Mouse (Mus musculus): ENCODE measurements around the gene Uri1. TPM values are rescaled to one million over a fixed set of nuclear protein-coding genes. Genes with fewer than 3 reads are reported as not detected.

The Uri1 gene
- 34.7 and 40.2 TPM in 2 replicates for polyA plus RNA-seq (2014; fragmentation: Nextera tagmentation; extraction: Ambion mirVana)

- no peak within 1 kb of the TSS for H3K4me2 ChIP-seq (replicated peaks; ENCODE audit: low read depth, low read length)
- WGBS: 91% methylated on average over 8 of the region's 8 CpGs
- no peaks in the 10 kb centered on the region for H3K27me3 ChIP-seq (ENCODE audit: control insufficient read depth, insufficient read depth, low read length)
- no peak for DNase-seq (ENCODE audit: low spot score)
- H3K4me3 ChIP-seq (ENCODE audit: low read depth, low read length): no peak within 1 kb of the TSS
- no peak within 1 kb of the TSS for H3K9ac ChIP-seq (ENCODE audit: low read depth, low read length)
- H3K9me3 ChIP-seq (ENCODE audit: control insufficient read depth, low read length): no peaks in the 10 kb centered on the region
- no peaks in the 10 kb centered on the region for H3K4me1 ChIP-seq (replicated peaks; ENCODE audit: control insufficient read depth, insufficient read depth, low read length)
- H3K27ac ChIP-seq (ENCODE audit: low read depth, low read length): no peak within 1 kb of the TSS
- H3K36me3 ChIP-seq (ENCODE audit: control insufficient read depth, insufficient read depth, low read length): no peaks in the 10 kb centered on the region
- no peak for ATAC-seq (ENCODE audit: low FRiP score)
Measured at GRCm38 (mm10) chr7:38023451-38023850, at the start of gene Uri1. Gene Uri1, minus strand, starts transcription at chr7:38023551.

GRCm38 (mm10) chr7:38071065-38071464 is 47.7 kb upstream of the Uri1 start:
- no peak for DNase-seq (ENCODE audit: low spot score)
- H3K9me3 ChIP-seq (ENCODE audit: control insufficient read depth, low read length): no peaks in the 10 kb centered on the region
- H3K27me3 ChIP-seq (ENCODE audit: control insufficient read depth, insufficient read depth, low read length): no peaks in the 10 kb centered on the region
- ATAC-seq (ENCODE audit: low FRiP score): no peak
- no peaks in the 10 kb centered on the region; the same call in 1 of the 2 replicates for H3K4me1 ChIP-seq (replicated peaks; ENCODE audit: control insufficient read depth, insufficient read depth, low read length)
- H3K4me2 ChIP-seq (replicated peaks; ENCODE audit: low read depth, low read length): no peak overlapping the region
- no peak overlapping the region for H3K9ac ChIP-seq (ENCODE audit: low read depth, low read length)
- 84% methylated on average over 5 of the region's 5 CpGs for WGBS
- no peak overlapping the region for H3K4me3 ChIP-seq (ENCODE audit: low read depth, low read length)
- no peaks in the 10 kb centered on the region for H3K36me3 ChIP-seq (ENCODE audit: control insufficient read depth, insufficient read depth, low read length)
- H3K27ac ChIP-seq (ENCODE audit: low read depth, low read length): no peak overlapping the region

GRCm38 (mm10) chr7:38070663-38071062 is 47.3 kb upstream of the Uri1 start:
- 56% methylated on average over 2 of the region's 2 CpGs for WGBS
- Histone ChIP-seq H3K27me3 (ENCODE audit: control insufficient read depth, insufficient read depth, low read length) (no peaks in the 10 kb centered on the region), H3K9ac (ENCODE audit: low read depth, low read length) (no peak overlapping the region), H3K4me1 (replicated peaks; ENCODE audit: control insufficient read depth, insufficient read depth, low read length) (no peaks in the 10 kb centered on the region; the same call in 1 of the 2 replicates), H3K4me3 (ENCODE audit: low read depth, low read length) (no peak overlapping the region), H3K4me2 (replicated peaks; ENCODE audit: low read depth, low read length) (no peak overlapping the region), H3K27ac (ENCODE audit: low read depth, low read length) (no peak overlapping the region), H3K36me3 (ENCODE audit: control insufficient read depth, insufficient read depth, low read length) (no peaks in the 10 kb centered on the region), H3K9me3 (ENCODE audit: control insufficient read depth, low read length) (no peaks in the 10 kb centered on the region)
- DNase-seq (ENCODE audit: low spot score): no peak
- ATAC-seq (ENCODE audit: low FRiP score): no peak

GRCm38 (mm10) chr7:38064431-38064830 is 41.1 kb upstream of the Uri1 start:
- no peaks in the 10 kb centered on the region for H3K4me1 ChIP-seq (replicated peaks; ENCODE audit: control insufficient read depth, insufficient read depth, low read length)
- no peaks in the 10 kb centered on the region for H3K9me3 ChIP-seq (ENCODE audit: control insufficient read depth, low read length)
- DNase-seq (ENCODE audit: low spot score) (no peak), ATAC-seq (ENCODE audit: low FRiP score) (no peak)
- H3K27ac ChIP-seq (ENCODE audit: low read depth, low read length): no peak overlapping the region
- no peak overlapping the region for H3K4me2 ChIP-seq (replicated peaks; ENCODE audit: low read depth, low read length)
- no peaks in the 10 kb centered on the region for H3K27me3 ChIP-seq (ENCODE audit: control insufficient read depth, insufficient read depth, low read length)
- H3K9ac ChIP-seq (ENCODE audit: low read depth, low read length): no peak overlapping the region
- WGBS: 52% methylated on average over 4 of the region's 4 CpGs
- no peak overlapping the region for H3K4me3 ChIP-seq (ENCODE audit: low read depth, low read length)
- no peaks in the 10 kb centered on the region for H3K36me3 ChIP-seq (ENCODE audit: control insufficient read depth, insufficient read depth, low read length)

GRCm38 (mm10) chr7:38061060-38061970 is 38.0 kb upstream of the Uri1 start:
- Histone ChIP-seq H3K27ac (ENCODE audit: low read depth, low read length) (no peak overlapping the region; the same call in 1 of the 2 replicates), H3K4me1 (replicated peaks; ENCODE audit: control insufficient read depth, insufficient read depth, low read length) (no peaks in the 10 kb centered on the region), H3K9ac (ENCODE audit: low read depth, low read length) (peak overlapping the region; percentile 64), H3K27me3 (ENCODE audit: control insufficient read depth, insufficient read depth, low read length) (no peaks in the 10 kb centered on the region), H3K4me2 (replicated peaks; ENCODE audit: low read depth, low read length) (peak overlapping the region; percentile 79), H3K9me3 (ENCODE audit: control insufficient read depth, low read length) (no peaks in the 10 kb centered on the region), H3K36me3 (ENCODE audit: control insufficient read depth, insufficient read depth, low read length) (no peaks in the 10 kb centered on the region), H3K4me3 (ENCODE audit: low read depth, low read length) (peak overlapping the region; percentile 50)
- DNase-seq (ENCODE audit: low spot score) (peak; percentile 95), ATAC-seq (ENCODE audit: low FRiP score) (peak; percentile 92)
- 2% methylated on average over 43 of the region's 57 CpGs for WGBS

- Histone ChIP-seq H3K9me3 (ENCODE audit: control insufficient read depth, low read length) (no peaks in the 10 kb centered on the region), H3K27me3 (ENCODE audit: control insufficient read depth, insufficient read depth, low read length) (no peaks in the 10 kb centered on the region), H3K36me3 (ENCODE audit: control insufficient read depth, insufficient read depth, low read length) (no peaks in the 10 kb centered on the region), H3K9ac (ENCODE audit: low read depth, low read length) (no peak overlapping the region), H3K4me3 (ENCODE audit: low read depth, low read length) (no peak overlapping the region), H3K4me2 (replicated peaks; ENCODE audit: low read depth, low read length) (no peak overlapping the region), H3K4me1 (replicated peaks; ENCODE audit: control insufficient read depth, insufficient read depth, low read length) (no peaks in the 10 kb centered on the region), H3K27ac (ENCODE audit: low read depth, low read length) (no peak overlapping the region)
- DNase-seq (ENCODE audit: low spot score) (no peak), ATAC-seq (ENCODE audit: low FRiP score) (no peak)
- WGBS: 77% methylated on average over 8 of the region's 8 CpGs
Measured at GRCm38 (mm10) chr7:38059636-38060330, 36.4 kb upstream of the Uri1 start.

GRCm38 (mm10) chr7:38059096-38059495 is 35.7 kb upstream of the Uri1 start:
- no peak overlapping the region for H3K4me3 ChIP-seq (ENCODE audit: low read depth, low read length)
- H3K27me3 ChIP-seq (ENCODE audit: control insufficient read depth, insufficient read depth, low read length): no peaks in the 10 kb centered on the region
- WGBS: 65% methylated on average over 7 of the region's 7 CpGs
- DNase-seq (ENCODE audit: low spot score) (no peak), ATAC-seq (ENCODE audit: low FRiP score) (no peak)
- no peaks in the 10 kb centered on the region for H3K36me3 ChIP-seq (ENCODE audit: control insufficient read depth, insufficient read depth, low read length)
- H3K9me3 ChIP-seq (ENCODE audit: control insufficient read depth, low read length): no peaks in the 10 kb centered on the region
- no peak overlapping the region for H3K27ac ChIP-seq (ENCODE audit: low read depth, low read length)
- H3K4me1 ChIP-seq (replicated peaks; ENCODE audit: control insufficient read depth, insufficient read depth, low read length): no peaks in the 10 kb centered on the region
- H3K4me2 ChIP-seq (replicated peaks; ENCODE audit: low read depth, low read length): no peak overlapping the region
- H3K9ac ChIP-seq (ENCODE audit: low read depth, low read length): no peak overlapping the region

- H3K9ac ChIP-seq (ENCODE audit: low read depth, low read length): no peak overlapping the region
- no peaks in the 10 kb centered on the region for H3K36me3 ChIP-seq (ENCODE audit: control insufficient read depth, insufficient read depth, low read length)
- H3K9me3 ChIP-seq (ENCODE audit: control insufficient read depth, low read length): no peaks in the 10 kb centered on the region
- ATAC-seq (ENCODE audit: low FRiP score): no peak
- WGBS: 89% methylated on average over 2 of the region's 2 CpGs
- DNase-seq (ENCODE audit: low spot score): no peak
- H3K27ac ChIP-seq (ENCODE audit: low read depth, low read length): no peak overlapping the region
- H3K27me3 ChIP-seq (ENCODE audit: control insufficient read depth, insufficient read depth, low read length): no peaks in the 10 kb centered on the region
- H3K4me2 ChIP-seq (replicated peaks; ENCODE audit: low read depth, low read length): no peak overlapping the region
- H3K4me3 ChIP-seq (ENCODE audit: low read depth, low read length): no peak overlapping the region
- H3K4me1 ChIP-seq (replicated peaks; ENCODE audit: control insufficient read depth, insufficient read depth, low read length): no peaks in the 10 kb centered on the region
Measured at GRCm38 (mm10) chr7:38055996-38056395, 32.6 kb upstream of the Uri1 start.
